Mouse (Mus musculus) cerebellum, adult 9-10 months (tissue): Measurements from ENCODE around the gene Pi4k2b.
"Not testable (repeated sequence)": the region's sequence is repeated elsewhere in the genome, so short reads cannot be mapped to it uniquely, and the experiment has no call there.

ENCODE experiments used
- DNase-seq: peaks from one replicate; pipeline ENCODE4 v3.0.0; 2022

The Pi4k2b gene

GRCm38 (mm10) chr5:52741391-52742111, at the start of gene Pi4k2b:
Pi4k2b (plus strand) TSS chr5:52741574.
- peak; percentile 12 for DNase-seq

DNA sequence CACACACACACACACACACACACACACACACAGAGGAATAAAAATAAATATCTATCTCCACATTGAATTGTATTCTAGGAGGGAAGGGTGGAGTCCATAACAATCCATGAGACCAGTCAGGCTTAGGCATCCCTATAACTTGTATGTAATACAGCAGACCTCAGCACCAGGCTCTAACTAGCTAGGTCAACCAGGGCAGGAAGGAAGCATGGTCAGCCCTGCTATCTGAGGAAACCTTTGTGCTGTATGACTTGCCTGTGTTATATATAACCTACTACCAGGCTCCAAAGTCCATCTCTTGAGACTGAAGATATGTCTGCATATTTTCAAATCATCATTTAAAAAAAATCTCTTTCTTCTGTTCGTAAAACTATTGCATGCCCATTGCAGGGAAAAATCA, 44.1 kb upstream of the Pi4k2b start:
- DNase-seq: no peak

GRCm38 (mm10) chr5:52697882-52698440, 43.4 kb upstream of the Pi4k2b start:
- DNase-seq: not testable (repeated sequence)

DNA sequence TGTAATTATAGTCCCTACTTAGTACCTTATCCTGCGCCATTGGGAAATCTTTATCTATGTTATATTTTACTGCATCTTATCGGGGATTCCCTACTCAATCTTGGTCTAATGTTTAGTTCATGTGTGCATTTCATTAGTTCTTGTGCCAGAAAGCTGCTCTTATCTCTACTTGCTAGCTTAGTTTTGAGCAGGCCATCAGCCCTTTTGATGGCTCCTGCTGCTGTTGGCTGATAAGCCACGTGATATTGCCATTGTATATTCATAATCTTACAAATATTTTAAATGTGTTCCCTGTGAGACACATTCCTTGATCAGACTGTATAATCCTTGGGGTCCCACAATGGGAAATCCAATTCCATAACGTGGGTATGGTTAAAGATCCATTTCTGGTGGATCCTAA, 36.8 kb upstream of the Pi4k2b start:
- DNase-seq: no peak

DNA sequence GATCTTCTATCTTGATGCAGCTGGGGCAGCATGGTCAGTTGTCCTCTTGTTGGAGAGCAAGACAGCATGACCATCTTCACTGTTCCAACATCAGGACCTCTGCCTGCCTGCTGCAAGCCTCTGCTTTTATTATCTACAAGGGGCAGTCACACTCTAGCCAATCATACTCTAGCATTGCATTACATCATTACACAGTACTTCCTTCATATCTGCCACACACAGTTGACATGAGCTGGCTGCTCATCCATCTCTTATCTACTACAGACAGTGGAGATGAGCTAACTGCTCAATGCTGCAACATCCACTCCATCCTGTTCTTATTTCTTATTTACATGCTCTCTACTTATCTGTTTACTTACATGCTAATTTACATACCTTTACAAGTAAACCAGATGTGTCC, 28.7 kb upstream of the Pi4k2b start:
- no peak for DNase-seq

DNA sequence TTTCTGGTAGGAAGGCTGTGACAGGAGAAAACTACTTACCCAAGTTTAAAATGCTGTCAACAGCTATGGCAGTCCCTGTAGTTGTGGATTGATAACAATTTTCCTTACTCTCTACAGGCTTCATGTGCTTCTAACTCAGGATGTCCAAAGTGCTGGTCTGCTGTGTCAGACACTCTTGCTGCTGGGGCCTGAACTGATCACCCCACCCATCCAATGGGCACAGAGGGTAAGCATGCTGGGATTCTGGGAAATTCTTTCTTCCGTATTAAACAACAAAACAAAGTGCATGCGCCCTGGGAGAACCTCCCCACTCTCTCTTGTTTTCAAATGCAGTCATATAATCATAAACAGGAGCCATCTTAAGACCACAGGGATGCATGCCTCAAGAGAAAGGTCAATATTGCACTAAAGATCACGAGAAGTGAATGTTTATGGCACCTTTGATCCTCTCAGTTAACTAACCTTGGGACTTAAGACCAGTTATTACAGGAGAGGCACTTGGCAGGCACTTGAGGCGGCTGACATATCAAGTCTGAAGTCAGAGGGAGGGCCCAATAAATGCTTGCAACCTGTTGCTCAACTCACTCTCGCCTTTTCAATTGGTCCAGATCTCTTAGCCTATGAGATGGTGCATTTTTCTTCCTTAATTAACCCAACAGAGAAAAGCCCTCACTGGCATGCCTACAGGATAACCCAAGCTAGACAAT, 24.5 kb upstream of the Pi4k2b start:
- DNase-seq: no peak

- DNase-seq: no peak
These were observed 20.4 kb upstream of the Pi4k2b start for GRCm38 (mm10) chr5:52721003-52721402.

- no peak for DNase-seq
These were observed 13.6 kb upstream of the Pi4k2b start for GRCm38 (mm10) chr5:52727747-52728146.

GRCm38 (mm10) chr5:52732811-52733210, 8.6 kb upstream of the Pi4k2b start:
- no peak for DNase-seq

- no peak for DNase-seq
These were observed 5.3 kb upstream of the Pi4k2b start for GRCm38 (mm10) chr5:52736046-52736445.

GRCm38 (mm10) chr5:52742112-52742813, 889 bp downstream of the Pi4k2b start:
- peak; percentile 3 for DNase-seq

GRCm38 (mm10) chr5:52743231-52743630, 1.9 kb downstream of the Pi4k2b start:
- DNase-seq: no peak

- DNase-seq: no peak
These were observed 5.5 kb downstream of the Pi4k2b start for GRCm38 (mm10) chr5:52746920-52747319.

- DNase-seq: no peak
These were observed 7.4 kb downstream of the Pi4k2b start for GRCm38 (mm10) chr5:52748732-52749131.

DNA sequence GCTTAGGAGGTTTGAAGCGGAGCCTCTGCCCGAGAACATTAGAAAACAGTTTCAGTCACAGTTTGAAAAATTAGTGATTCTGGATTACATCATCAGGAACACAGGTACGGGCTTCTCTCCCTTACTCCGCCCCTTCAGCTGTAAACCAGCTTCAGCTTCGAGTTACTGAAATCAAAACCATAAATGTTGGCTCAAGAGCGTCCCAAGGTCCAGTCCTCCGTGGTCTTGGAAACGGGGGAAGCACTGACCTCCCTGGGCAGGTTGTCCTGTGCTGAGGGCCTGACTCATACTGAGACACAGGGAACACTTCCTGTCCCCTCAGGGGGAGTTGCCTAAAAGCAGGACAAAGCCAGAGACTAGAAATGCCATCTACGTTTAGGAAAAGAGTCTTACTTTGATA, 11.8 kb downstream of the Pi4k2b start:
- DNase-seq: no peak

DNA sequence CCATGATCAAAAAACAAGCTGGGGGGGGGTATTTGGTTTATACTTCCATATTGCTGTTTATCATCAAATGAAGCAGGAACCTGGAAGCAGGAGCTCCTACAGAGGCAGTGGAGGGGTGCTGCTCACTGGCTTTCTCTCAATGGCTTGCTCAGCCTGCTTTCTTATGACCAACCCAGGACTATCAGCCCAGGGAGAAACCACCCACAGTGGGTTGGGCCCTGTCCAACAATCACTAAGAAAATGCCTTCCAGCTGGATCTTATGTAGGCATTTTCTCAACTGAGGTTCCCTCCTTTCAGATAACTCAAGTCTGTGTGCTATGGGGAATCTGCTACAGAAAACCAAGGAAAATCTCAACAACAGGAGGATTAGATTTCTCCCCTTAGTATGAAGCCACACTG, 12.8 kb downstream of the Pi4k2b start:
- no peak for DNase-seq

GRCm38 (mm10) chr5:52755337-52755736, 14.0 kb downstream of the Pi4k2b start:
- no peak for DNase-seq

- DNase-seq: no peak
These were observed 14.6 kb downstream of the Pi4k2b start for GRCm38 (mm10) chr5:52755989-52756388.

DNA sequence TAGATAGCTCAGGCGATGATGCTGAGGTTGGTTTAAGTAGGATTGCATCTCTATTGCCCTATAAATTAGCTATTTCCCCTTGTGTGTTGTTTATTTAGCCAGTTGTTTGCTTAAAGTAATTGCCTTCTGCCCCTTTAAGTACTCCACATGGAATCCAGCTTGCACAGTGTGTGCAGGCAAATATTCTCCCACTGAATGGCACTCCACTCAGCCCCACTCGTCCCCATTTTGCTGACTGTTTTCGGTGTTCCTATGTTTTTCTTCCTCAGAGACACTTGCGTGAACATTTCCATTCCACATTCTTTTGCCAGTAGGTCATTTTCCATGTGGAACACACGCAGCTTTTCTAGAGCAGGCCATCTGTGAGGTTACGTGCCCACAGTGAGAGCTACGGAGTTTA, 21.2 kb downstream of the Pi4k2b start:
- no peak for DNase-seq

DNA sequence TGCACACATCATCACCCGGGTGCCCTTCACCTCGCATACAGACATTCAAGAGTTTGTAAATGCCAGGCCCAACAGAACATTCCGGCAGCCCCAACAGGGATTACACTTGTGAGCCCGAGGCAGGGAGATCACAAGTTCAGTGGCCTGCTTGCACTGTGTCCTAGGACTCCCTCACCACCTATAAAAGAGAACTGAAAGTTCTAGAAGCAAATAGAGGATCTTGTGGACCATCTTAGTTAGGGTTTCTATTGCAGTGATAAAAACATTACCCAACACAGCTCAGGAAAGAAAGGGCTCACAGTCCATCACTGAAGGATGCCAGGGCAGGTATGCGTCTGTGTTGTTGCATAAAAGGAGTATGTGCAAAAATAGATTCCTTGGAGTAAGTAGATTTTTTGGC, 32.9 kb downstream of the Pi4k2b start:
- DNase-seq: no peak

GRCm38 (mm10) chr5:52775237-52775636, 33.9 kb downstream of the Pi4k2b start, which contains the start of gene Zcchc4:
Zcchc4 (plus strand) TSS chr5:52775409.
- no peak for DNase-seq

GRCm38 (mm10) chr5:52776466-52777354, 35.3 kb downstream of the Pi4k2b start:
- not testable (repeated sequence) for DNase-seq
